Mouse (Mus musculus): ENCODE data around the gene Cnn1. TPM values are rescaled to one million over a fixed set of nuclear protein-coding genes. Genes with fewer than 3 reads are reported as not detected.

Gene Cnn1
- polyA plus RNA-seq, 1 experiment from 2014 or later = 1.3 TPM

DNA sequence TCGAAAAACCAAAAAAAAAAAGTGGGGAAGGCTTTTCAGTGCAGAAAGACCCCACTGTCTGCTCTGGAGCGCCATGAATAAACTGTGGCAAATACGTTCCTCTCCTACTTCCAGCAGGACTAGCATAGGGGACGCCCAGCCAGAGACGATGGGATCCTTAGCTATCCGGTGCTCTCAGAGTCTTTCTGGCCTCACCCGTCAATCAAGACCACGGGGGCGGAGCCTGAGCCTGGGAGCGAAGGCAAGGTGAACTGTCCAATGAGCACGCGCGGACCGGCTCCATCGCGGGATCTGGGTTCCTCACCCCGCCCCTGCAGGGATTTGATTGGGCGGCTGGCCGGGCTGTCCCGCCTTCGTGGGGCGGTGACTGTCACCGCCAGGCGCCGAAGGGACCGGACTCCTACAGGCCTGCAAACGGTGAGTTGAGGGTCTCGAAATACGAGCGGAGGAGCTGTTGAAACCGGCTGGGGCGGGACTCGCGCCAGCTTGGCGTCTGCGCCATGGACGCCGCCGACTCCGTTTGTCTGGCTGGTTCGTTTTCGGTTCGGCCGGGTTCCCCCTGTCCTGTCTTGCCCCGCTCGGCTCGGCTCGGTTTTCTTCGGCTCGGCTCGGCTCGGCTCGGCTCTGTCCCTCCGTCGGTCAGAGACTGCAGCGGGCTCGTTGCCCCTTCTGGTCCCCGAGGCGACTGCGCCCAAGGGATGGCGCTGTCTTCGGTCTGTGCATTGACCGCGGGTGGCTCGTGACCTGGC lies 57.7 kb downstream of the Cnn1 start, which contains the start of gene Pigyl:
Pigyl (plus strand) TSS at position 350 of the 749 bp plus-strand sequence.
- peak within 1 kb of the TSS; percentile 69 for H3K4me3 ChIP-seq
- no peaks in the 10 kb centered on the region for H3K9me3 ChIP-seq
- under 1% methylated on average over 65 of the region's 65 CpGs for WGBS
- DNase-seq (ENCODE audit: low spot score) = peak; percentile 99
- peaks cover 17% of the 10 kb centered on the region for H3K4me1 ChIP-seq
- H3K36me3 ChIP-seq (replicated peaks) = peaks cover 10% of the 10 kb centered on the region
- H3K27ac ChIP-seq (replicated peaks) = peak within 1 kb of the TSS; percentile 87
- H3K27me3 ChIP-seq (replicated peaks; ENCODE audit: low read depth, poor library complexity, severe bottlenecking) = peaks cover 13% of the 10 kb centered on the region

DNA sequence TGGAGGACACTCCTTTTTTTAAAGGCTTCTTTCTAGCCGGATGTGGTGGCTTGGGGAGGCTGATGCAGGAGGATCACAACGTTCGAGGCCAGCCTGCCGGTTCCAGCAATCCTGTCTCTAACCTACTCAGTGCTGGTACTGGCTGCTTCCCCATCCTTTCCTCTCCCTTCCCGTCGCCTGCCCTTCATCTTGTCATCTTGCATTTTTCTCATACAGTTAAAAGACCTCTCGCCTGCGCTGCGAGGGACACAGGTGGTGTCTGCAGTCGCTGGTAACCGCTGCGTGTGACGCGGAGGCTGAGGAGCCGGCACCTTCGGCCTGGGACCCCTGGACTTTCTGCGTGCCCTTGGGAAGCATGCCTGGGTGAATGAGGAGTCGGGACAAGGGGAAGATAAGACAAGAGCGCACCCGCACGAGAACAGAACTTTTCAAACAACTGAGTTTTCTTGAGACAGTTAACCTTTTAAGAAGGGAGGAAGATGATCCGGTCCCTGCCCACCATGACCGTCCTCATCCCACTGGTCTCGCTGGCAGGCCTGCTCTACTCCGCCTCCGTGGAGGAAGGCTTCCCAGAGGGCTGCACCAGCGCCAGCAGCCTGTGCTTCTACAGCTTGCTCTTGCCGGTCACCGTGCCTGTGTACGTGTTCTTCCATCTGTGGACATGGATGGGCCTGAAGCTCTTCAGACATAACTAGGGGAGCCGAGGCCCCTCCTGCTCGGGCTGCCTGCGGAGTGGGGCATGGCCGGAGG lies 58.7 kb downstream of the Cnn1 start:
- H3K27ac ChIP-seq (replicated peaks) = peak overlapping the region; percentile 87; the same call in 1 of the 2 replicates
- H3K9me3 ChIP-seq = no peaks in the 10 kb centered on the region
- 70% methylated on average over 34 of the region's 34 CpGs for whole genome bisulfite sequencing
- peaks cover 10% of the 10 kb centered on the region for H3K36me3 ChIP-seq (replicated peaks)
- peaks cover 13% of the 10 kb centered on the region for H3K27me3 ChIP-seq (replicated peaks; ENCODE audit: low read depth, poor library complexity, severe bottlenecking)
- H3K4me3 ChIP-seq = peak overlapping the region; percentile 69
- DNase-seq (ENCODE audit: low spot score) = no peak
- peaks cover 17% of the 10 kb centered on the region for H3K4me1 ChIP-seq

Small RNA genes lying within 50 kb of the gene (microRNA-seq; reads per million reads assigned to microRNA genes)
- gene Mir7084 = not detected

Other genes with a start within 250 kb of the Cnn1 start
- gene Dock6, start 246.6 kb upstream of the Cnn1 start, polyA plus RNA-seq (2016; fragmentation: Nextera tagmentation; extraction: Ambion mirVana) = 27.2 and 28.0 TPM in 2 replicates
- gene Rab3d, start 181.0 kb upstream of the Cnn1 start, polyA plus RNA-seq (2016; fragmentation: Nextera tagmentation; extraction: Ambion mirVana) = 5.4 and 6.9 TPM in 2 replicates
- 3.3 and 3.5 TPM in 2 replicates for gene Ccdc159, start 171.7 kb upstream of the Cnn1 start, polyA plus RNA-seq (2016; fragmentation: Nextera tagmentation; extraction: Ambion mirVana)
- gene Tmem205, start 171.7 kb upstream of the Cnn1 start, polyA plus RNA-seq (2016; fragmentation: Nextera tagmentation; extraction: Ambion mirVana) = 31.1 and 33.1 TPM in 2 replicates
- 9.5 and 9.6 TPM in 2 replicates for gene Plppr2, start 162.2 kb upstream of the Cnn1 start, polyA plus RNA-seq (2016; fragmentation: Nextera tagmentation; extraction: Ambion mirVana)
- gene Swsap1, start 143.5 kb upstream of the Cnn1 start, polyA plus RNA-seq (2016; fragmentation: Nextera tagmentation; extraction: Ambion mirVana) = 7.1 and 8.0 TPM in 2 replicates
- 7.9 and 8.6 TPM in 2 replicates for gene Epor, start 135.7 kb upstream of the Cnn1 start, polyA plus RNA-seq (2016; fragmentation: Nextera tagmentation; extraction: Ambion mirVana)
- 4.0 and 5.6 TPM in 2 replicates for gene Rgl3, start 109.8 kb upstream of the Cnn1 start, polyA plus RNA-seq (2016; fragmentation: Nextera tagmentation; extraction: Ambion mirVana)
- gene Ccdc151, start 96.6 kb upstream of the Cnn1 start, polyA plus RNA-seq (2016; fragmentation: Nextera tagmentation; extraction: Ambion mirVana) = 3.8 and 4.0 TPM in 2 replicates
- gene Prkcsh, start 96.4 kb upstream of the Cnn1 start, polyA plus RNA-seq (2016; fragmentation: Nextera tagmentation; extraction: Ambion mirVana) = 107 and 115 TPM in 2 replicates
- gene Elavl3, start 47.2 kb upstream of the Cnn1 start, polyA plus RNA-seq (2016; fragmentation: Nextera tagmentation; extraction: Ambion mirVana) = 8.2 and 10.1 TPM in 2 replicates
- gene Gm49318, start 28.0 kb upstream of the Cnn1 start, polyA plus RNA-seq (2016; fragmentation: Nextera tagmentation; extraction: Ambion mirVana) = not detected in 2 replicates
- gene Zfp653, start 27.8 kb upstream of the Cnn1 start, polyA plus RNA-seq (2016; fragmentation: Nextera tagmentation; extraction: Ambion mirVana) = 9.1 and 10.2 TPM in 2 replicates
- gene Ecsit, start 13.8 kb upstream of the Cnn1 start, polyA plus RNA-seq (2016; fragmentation: Nextera tagmentation; extraction: Ambion mirVana) = 38.6 and 41.7 TPM in 2 replicates
- 241 and 245 TPM in 2 replicates for gene Elof1, start 18.0 kb downstream of the Cnn1 start, polyA plus RNA-seq (2016; fragmentation: Nextera tagmentation; extraction: Ambion mirVana)
- gene Acp5, start 36.5 kb downstream of the Cnn1 start, polyA plus RNA-seq (2016; fragmentation: Nextera tagmentation; extraction: Ambion mirVana) = 16.6 and 17.5 TPM in 2 replicates
- gene Pigyl, start 57.6 kb downstream of the Cnn1 start, polyA plus RNA-seq (2016; fragmentation: Nextera tagmentation; extraction: Ambion mirVana) = 45.1 and 48.2 TPM in 2 replicates
- gene Zfp872, start 88.9 kb downstream of the Cnn1 start, polyA plus RNA-seq (2016; fragmentation: Nextera tagmentation; extraction: Ambion mirVana) = 0.24 and 0.26 TPM in 2 replicates
- 11.2 and 12.7 TPM in 2 replicates for gene Zfp809, start 126.5 kb downstream of the Cnn1 start, polyA plus RNA-seq (2016; fragmentation: Nextera tagmentation; extraction: Ambion mirVana)
- 8.3 and 9.3 TPM in 2 replicates for gene Zfp599, start 160.7 kb downstream of the Cnn1 start, polyA plus RNA-seq (2016; fragmentation: Nextera tagmentation; extraction: Ambion mirVana)
- 26.3 and 29.7 TPM in 2 replicates for gene Zfp810, start 208.4 kb downstream of the Cnn1 start, polyA plus RNA-seq (2016; fragmentation: Nextera tagmentation; extraction: Ambion mirVana)